Mouse (Mus musculus): ENCODE data around the gene D930020B18Rik.

D930020B18Rik gene

GRCm38 (mm10) chr10:121640150-121640930 lies 1.0 kb upstream of the D930020B18Rik start:
- DNase-seq = peak in 1 of 2 experiments; percentile 28

- no peak for DNase-seq
Measured at GRCm38 (mm10) chr10:121640944-121641271, 480 bp upstream of the D930020B18Rik start.

- DNase-seq = no peak
Measured at GRCm38 (mm10) chr10:121642054-121642947, 913 bp downstream of the D930020B18Rik start.

GRCm38 (mm10) chr10:121646294-121646693 lies 4.9 kb downstream of the D930020B18Rik start:
- no peak for DNase-seq

GRCm38 (mm10) chr10:121653079-121653478 lies 11.7 kb downstream of the D930020B18Rik start:
- DNase-seq = no peak

- DNase-seq = no peak
Measured at GRCm38 (mm10) chr10:121655907-121656306, 14.5 kb downstream of the D930020B18Rik start.

- DNase-seq = no peak
Measured at GRCm38 (mm10) chr10:121662711-121663110, 21.3 kb downstream of the D930020B18Rik start.

- no peak for DNase-seq
Measured at GRCm38 (mm10) chr10:121663599-121663998, 22.2 kb downstream of the D930020B18Rik start.

GRCm38 (mm10) chr10:121665631-121666145 lies 24.3 kb downstream of the D930020B18Rik start:
- no peak for DNase-seq

GRCm38 (mm10) chr10:121669103-121669502 lies 27.7 kb downstream of the D930020B18Rik start:
- DNase-seq = no peak

- DNase-seq = no peak
Measured at GRCm38 (mm10) chr10:121677019-121677418, 35.6 kb downstream of the D930020B18Rik start.

- no peak for DNase-seq
Measured at GRCm38 (mm10) chr10:121680902-121681301, 39.5 kb downstream of the D930020B18Rik start.

GRCm38 (mm10) chr10:121682539-121682938 lies 41.2 kb downstream of the D930020B18Rik start:
- DNase-seq = no peak

- DNase-seq = no peak
Measured at GRCm38 (mm10) chr10:121686153-121686660, 44.8 kb downstream of the D930020B18Rik start.

GRCm38 (mm10) chr10:121687511-121687910 lies 46.1 kb downstream of the D930020B18Rik start:
- no peak for DNase-seq

- DNase-seq = peak in 1 of 2 experiments; percentile 11
Measured at GRCm38 (mm10) chr10:121689591-121690314, 48.4 kb downstream of the D930020B18Rik start.

- DNase-seq = no peak
Measured at GRCm38 (mm10) chr10:121692944-121693579, 51.7 kb downstream of the D930020B18Rik start.

- DNase-seq = no peak
Measured at GRCm38 (mm10) chr10:121694567-121694966, 53.2 kb downstream of the D930020B18Rik start.

GRCm38 (mm10) chr10:121701296-121702248 lies 60.2 kb downstream of the D930020B18Rik start:
- peak in 1 of 2 experiments; percentile 30 for DNase-seq

GRCm38 (mm10) chr10:121703619-121704018 lies 62.2 kb downstream of the D930020B18Rik start:
- no peak for DNase-seq

- no peak for DNase-seq
Measured at GRCm38 (mm10) chr10:121704871-121705270, 63.5 kb downstream of the D930020B18Rik start.
